Mouse (Mus musculus): Measurements from ENCODE around the gene Arntl.

GRCm38 (mm10) chr7:113310136-113310535 lies 102.9 kb downstream of the Arntl start:
- TF ChIP-seq CTCF (IDR thresholded peaks at IDR 0.05) (no peak), EP300 (IDR thresholded peaks at IDR 0.05) (no peak)
